Mouse (Mus musculus) spleen, adult 2 months (tissue): Measurements from ENCODE around the gene 2210011C24Rik.
A peak's percentile ranks its signal among the peaks of the same experiment; 100 is the strongest.

Experiments
- CTCF ChIP-seq: fragments of 200-500 bp; IDR thresholded peaks from 2 replicates; pipeline ENCODE4 v1.5.1; 2011; ENCODE audit warnings: mild to moderate bottlenecking, inconsistent platforms; ENCODE audit not compliant: insufficient read depth, insufficient read length, insufficient replicate concordance; ENCODE audit errors: extremely low read depth
- POLR2A ChIP-seq: fragments of 200-500 bp; IDR thresholded peaks from 2 replicates; pipeline ENCODE4 v1.6.1; 2011; ENCODE audit warnings: low read depth, low read length, inconsistent platforms

- no peak for TF ChIP-seq CTCF
- TF ChIP-seq POLR2A, result peak; percentile 12; the same call in 1 of the 2 replicates
These were observed 39.5 kb downstream of the 2210011C24Rik start, which contains the start of gene Prkaca for GRCm38 (mm10) chr8:83972150-83973120.
